Mouse (Mus musculus) c-Kit-positive CD71-positive TER-119-negative erythroid progenitor cells, embryonic 14.5 days (primary cell): ENCODE measurements around the gene Alox5.

Experiments
- DNase-seq: peaks from one replicate; pipeline ENCODE4 v3.0.0-alpha.2; 2013; ENCODE audit warnings: low read depth

Gene Alox5

DNA sequence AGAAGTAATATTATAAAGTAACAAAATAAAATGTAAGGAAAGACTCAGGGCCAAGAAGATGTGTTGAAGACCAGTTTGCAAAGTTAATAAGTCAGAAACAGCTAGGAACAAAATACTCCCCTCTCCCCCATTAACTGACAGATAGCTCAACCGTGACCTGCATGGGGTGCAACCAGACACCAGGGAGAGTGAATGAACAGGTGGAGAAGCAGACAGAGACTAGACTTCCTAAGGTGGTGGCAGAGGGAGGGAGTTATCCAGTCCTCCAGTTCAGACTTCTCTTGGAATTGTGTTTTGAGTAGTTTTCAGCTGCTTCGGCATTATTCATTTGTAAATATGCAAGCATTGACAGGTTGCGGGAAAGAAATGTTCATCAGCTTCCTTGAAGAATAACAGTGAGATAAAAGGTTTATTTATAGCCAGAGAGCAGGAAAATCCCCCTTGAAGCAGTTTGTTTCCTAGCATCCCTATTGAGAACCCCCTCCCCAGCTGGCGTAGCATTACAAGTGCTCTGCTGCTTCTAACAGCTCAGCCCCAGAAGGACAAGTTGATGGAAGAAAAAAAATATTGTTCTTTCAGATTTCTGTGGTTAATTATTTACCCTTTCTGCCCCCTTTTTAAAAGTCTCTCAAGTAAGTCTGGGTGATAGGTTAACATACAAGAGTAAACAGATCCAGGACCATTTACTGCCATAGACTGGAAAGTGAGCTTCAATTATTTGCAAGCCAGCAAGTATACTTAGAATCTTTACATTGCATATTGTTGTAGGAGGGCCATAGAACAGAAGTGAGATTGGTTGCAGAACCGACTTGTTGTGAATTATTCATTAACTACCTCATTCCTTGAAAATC lies 75.6 kb downstream of the Alox5 start:
- DNase-seq: no peak

DNA sequence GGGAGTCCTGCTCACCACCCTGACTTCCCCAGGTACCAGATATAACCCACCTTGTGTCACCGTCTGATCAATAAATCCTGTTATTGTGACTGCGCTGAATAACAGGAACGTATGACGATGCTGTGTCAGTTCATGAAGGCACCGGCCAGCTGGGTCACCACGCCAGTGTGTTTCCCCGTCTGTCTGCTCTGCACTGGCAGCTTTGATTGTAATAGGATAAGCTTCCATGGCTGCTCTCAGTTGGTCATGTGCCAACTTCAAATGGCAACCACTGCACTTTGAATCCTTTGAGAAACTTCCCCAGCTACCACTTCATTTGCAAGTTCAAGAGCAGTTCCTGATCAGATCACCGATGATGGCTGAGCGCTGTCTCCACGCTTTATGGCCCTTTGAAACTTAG lies 77.4 kb downstream of the Alox5 start:
- no peak for DNase-seq

DNA sequence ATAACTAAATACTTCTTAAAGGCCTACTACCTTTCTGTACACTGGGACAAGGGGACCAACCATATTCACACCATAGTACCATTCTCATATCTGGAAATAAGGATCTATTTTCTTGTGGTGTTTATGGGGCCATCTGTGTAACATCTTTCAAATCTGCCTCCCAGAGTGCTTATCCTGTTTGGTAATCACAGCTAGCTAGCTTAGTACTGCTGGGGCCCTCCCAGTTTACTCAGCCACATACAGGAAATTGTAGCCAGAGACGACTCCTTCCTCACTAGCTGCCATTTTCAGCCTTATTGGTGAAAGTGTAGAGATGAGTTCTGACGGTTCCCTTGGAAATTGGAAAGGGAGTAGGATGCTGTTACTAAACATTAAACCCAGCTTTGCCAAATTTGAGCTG lies 79.4 kb downstream of the Alox5 start:
- no peak for DNase-seq

DNA sequence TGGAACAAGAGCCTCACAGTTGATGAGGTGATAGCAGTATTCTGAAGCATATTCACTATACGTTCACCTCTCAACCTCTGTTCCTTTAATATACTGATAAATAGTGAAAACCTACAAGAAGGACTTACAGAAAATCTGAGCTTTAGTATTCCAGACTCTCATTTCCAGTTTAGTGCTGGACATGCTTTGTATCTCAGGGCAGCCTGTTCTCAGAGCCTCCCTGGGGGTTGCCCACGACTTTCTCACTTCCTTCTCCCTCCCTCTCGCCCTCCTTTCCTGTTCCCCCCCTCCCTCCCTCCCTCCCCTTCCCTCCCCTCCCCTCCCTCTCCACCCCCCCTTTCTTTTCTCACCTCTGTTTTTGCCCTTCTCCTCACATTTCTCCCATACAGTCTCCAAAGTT lies 80.8 kb downstream of the Alox5 start:
- no peak for DNase-seq

DNA sequence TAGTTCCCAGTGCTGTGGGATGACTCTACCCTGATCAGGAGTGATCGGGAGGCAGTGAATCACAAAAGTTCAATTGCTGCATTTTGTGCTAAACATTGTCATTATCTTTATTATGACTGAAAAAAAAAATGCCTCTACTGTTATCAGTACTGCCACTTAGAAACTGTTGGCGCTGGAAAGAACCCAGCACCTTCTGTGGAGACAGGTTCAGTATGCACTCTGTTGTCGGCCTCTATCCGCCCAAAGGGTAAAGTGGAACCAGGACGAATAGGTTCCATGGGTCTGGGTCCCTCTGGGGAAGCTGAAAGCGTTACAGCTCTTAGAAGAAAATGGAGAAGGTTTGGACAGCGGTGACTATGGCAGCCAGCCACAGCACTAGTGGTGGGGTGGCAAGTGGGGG lies 82.1 kb downstream of the Alox5 start:
- no peak for DNase-seq

DNA sequence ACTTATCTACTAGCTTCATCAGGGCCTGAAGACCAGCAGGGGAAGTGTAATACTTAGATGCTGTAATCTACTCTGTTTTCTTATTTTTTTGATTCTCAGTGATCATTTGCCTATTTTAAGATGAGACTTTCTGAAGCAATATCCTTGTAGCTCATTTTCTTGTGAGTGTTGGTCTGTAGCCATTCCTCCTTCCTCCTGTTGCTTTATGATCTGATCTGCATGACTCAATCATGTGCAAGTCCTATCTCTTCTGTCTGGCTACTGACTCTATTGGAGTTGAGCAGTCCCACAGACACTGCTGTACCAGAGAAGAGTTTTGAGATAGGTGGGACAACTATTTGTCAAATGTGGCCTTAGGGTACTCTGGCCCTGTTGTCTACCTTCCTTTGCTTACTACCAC lies 86.4 kb downstream of the Alox5 start:
- DNase-seq: no peak

DNA sequence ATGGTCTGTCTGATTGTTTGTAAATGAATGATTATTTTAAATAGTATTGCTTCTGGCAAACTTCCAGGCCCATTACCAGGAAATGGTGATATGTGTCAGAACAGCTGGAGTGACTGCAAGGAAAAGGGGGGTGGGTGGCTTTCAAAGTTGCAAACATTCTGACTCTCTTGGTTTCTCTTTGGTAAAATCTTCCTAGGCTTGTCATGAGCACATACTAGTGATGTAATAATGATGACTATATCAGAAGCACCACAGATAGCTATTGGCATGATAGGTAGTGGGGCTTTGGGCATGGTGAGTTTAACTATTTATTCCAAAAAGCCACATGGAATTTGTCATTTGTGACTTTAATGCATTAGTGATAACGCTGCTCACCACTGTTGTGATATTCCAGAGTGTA lies 86.8 kb downstream of the Alox5 start:
- DNase-seq: no peak

DNA sequence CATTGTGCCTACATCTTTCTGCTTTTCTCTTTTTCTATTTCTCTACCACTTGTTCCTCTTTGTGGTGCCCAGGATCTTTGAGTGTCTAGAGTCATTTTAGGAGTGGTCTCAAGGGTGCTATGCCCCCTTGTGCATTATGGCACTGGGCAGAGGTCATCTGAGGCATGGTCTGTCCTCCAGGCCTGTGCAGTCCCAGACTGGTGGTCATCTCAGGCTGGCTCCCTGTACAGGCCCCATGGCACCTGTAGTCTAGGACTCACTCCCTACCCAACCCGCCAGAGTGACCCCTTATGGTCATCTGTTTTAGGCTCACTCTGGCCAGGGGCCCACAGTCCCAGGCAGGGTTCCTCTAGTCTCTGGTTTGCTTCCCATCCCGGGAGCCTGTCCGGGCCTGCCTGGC lies 89.5 kb downstream of the Alox5 start:
- no peak for DNase-seq

DNA sequence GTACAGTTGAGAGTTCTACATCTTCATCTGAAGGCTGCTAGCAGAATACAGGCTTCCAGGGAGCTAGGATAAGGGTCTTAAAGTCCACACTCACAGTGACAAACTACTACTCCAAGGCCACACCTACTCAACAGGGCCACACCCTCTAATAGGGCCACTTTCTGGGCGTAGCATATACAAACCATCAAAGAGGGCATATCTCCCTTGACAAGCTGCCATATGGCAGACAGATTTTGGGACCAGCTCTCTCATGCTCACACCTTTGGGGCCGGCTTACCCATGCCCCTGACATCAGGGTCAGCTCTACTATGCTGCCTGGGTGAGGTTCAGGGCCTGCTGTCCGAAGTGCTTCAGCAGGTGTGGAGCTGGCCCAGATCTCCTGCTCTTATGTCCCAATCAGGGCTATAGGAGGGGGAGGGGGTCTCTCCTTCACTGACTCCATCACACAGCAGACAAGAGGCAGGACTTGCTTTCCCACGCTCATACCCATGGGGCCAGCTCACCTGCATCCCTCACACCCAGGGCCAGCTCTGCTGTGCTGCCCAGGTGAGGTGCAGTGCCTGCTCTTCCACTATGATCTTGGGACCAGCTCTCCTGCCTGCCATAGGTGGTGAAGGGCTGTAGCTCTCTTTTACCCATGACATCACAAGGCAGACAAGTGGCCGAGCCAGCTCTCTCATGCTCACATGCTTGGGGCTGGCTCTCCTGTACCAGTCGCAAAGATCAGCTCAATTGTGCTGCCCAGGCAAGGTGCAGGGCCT lies 90.6 kb downstream of the Alox5 start:
- DNase-seq: peak; percentile 71

DNA sequence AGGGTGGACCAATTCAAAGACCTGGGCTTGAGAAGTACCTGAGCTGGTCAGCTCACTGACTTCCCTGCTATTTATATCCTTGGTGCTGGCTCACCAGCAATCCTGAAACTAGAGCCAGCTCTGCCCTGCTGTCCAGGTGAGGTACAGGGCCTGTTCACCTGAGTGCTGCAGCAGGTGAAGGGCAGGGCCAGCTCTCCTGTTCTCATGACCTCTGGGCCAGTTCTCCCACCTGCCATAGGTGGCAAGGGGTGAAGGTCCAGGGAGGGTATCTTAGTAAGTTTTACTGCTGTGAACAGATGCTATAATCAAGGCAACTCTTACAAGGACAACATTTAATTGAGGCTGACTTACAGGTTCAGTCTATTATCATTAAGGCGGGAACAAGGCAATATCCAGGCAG lies 91.2 kb downstream of the Alox5 start:
- DNase-seq: no peak

DNA sequence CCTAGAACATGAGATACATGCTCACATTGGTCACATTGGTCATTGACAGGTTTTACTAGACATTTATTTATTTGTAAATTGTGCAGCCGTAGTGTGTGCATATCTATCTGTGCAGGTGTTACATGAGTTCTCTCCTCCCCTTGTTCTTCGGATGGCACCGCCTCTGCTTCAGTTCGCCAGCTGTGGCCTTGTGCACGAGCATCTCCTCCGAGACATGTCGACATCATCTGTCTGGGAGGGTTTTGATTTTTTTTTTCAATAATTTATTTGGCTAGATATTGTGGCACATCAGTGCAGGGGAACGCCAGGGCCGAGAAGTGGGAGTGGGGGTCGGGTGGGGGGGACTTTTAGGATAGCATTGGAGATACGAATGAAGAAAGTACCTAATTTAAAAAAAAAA lies 93.0 kb downstream of the Alox5 start:
- no peak for DNase-seq

DNA sequence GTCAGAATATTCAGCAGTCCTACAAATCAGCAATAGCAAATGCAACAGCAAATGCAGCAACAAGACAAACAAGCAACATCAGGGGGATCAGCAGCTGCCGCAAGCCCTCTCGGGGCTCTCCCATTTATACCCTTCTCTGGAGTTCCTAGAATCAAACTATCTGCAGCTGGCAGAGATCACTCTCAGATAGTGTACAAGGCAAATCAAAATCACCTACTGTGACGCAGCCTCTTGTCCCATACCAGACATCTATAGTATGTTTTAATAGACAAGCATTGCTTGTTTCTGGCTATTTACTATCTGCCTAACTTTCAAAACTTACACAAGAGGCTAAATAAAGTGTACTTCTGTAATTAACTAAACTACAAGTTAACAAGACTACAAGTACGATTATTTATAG lies 99.0 kb downstream of the Alox5 start:
- DNase-seq: no peak

DNA sequence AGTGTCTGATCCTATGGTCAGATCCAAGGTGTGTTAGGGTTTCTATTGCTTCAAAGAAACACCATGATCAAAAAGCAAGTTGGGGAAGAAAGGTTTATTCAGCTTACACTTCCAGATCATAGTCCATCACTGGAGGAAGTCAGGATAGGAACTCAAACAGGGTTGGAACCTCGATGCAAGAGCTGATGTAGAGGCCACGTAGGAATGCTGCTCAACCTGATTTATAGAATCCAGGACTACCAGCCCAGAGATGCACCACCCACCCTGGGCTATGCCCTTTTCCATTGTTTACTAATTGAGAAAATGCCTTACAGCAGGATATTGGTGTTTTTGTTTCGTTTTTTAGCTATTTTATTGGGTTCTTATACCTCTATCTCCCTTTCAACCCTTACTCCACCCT lies 99.5 kb downstream of the Alox5 start:
- no peak for DNase-seq
